Mouse (Mus musculus) retina, embryonic 14.5 days (tissue): ENCODE measurements at regions not wholly inside any gene's neighbourhood (a gene's known extent, or its start where the extent isn't known, plus 50 kb on each side); places are given as distances from the start of the nearest gene placed in this dataset.

Source experiments
- DNase-seq: peaks from one replicate; pipeline ENCODE4 v3.0.0-alpha.2; 2015; ENCODE audit warnings: low spot score

GRCm38 (mm10) chr13:19883896-19884658 lies 60.0 kb upstream of the Gpr141 start:
- no peak for DNase-seq

- no peak for DNase-seq
These were observed 58.8 kb upstream of the Gpr141 start for GRCm38 (mm10) chr13:19882889-19883288.

GRCm38 (mm10) chr13:19881772-19882171 lies 57.7 kb upstream of the Gpr141 start:
- no peak for DNase-seq

GRCm38 (mm10) chr13:19874621-19875249 lies 50.7 kb upstream of the Gpr141 start:
- DNase-seq, result no peak
